Mouse (Mus musculus) small intestine, adult 2 months (tissue): ENCODE data around the gene Nhlrc2. TPM values are rescaled to one million over a fixed set of nuclear protein-coding genes. Genes with fewer than 3 reads are reported as not detected.

ENCODE experiments used
- H3K27ac ChIP-seq: fragments of 200-500 bp; 2 replicates; pipeline ENCODE4 v1.5.1; 2012; ENCODE audit warnings: low read depth, low read length, control low read depth, inconsistent platforms; ENCODE audit not compliant: insufficient read depth
- H3K27me3 ChIP-seq: fragments of 200-500 bp; 2 replicates; pipeline ENCODE4 v1.6.1; 2012; ENCODE audit warnings: mild to moderate bottlenecking, moderate library complexity, low read length, inconsistent platforms; ENCODE audit not compliant: control insufficient read depth, insufficient read depth
- H3K36me3 ChIP-seq: fragments of 200-500 bp; 2 replicates; pipeline ENCODE4 v1.6.1; 2012; ENCODE audit warnings: mild to moderate bottlenecking, low read length, control low read depth, inconsistent platforms; ENCODE audit not compliant: control insufficient read depth, insufficient read depth
- H3K4me1 ChIP-seq: fragments of 200-500 bp; 2 replicates; pipeline ENCODE4 v1.6.1; 2012; ENCODE audit warnings: low read length, inconsistent platforms, mixed read lengths; ENCODE audit not compliant: control insufficient read depth, insufficient read depth, insufficient read length
- H3K4me3 ChIP-seq: fragments of 200-500 bp; 2 replicates; pipeline ENCODE4 v1.5.1; 2012; ENCODE audit warnings: low read depth, mild to moderate bottlenecking, control low read depth, inconsistent platforms, low read length, moderate library complexity
- CTCF ChIP-seq: fragments of 200-500 bp; IDR thresholded peaks from 2 replicates; pipeline ENCODE4 v1.5.1; 2012; ENCODE audit warnings: low read depth, mild to moderate bottlenecking, control low read depth, inconsistent platforms, low read length, moderate library complexity, mixed read lengths; ENCODE audit not compliant: insufficient replicate concordance, insufficient read length; ENCODE audit errors: extremely low read depth
- POLR2A ChIP-seq: fragments of 200-500 bp; IDR thresholded peaks from 2 replicates; pipeline ENCODE4 v1.6.1; 2012; ENCODE audit warnings: low read depth, mild to moderate bottlenecking, control low read depth, inconsistent platforms, low read length, moderate library complexity
- WGBS: fragments of 180-500 bp; shearing (Covaris S2); methylation state at CpG from one replicate; pipeline ENCODE4 v1.1.7; 2018; 5-methylcytosine and 5-hydroxymethylcytosine counted together
- polyA plus RNA-seq: library from polyadenylated mRNA; depleted of rRNA; stranded (reverse); fragments of >200 nt; gene quantifications from 2 replicates; pipeline ENCODE4 v1.2.3, GENCODE M21; 2012

The Nhlrc2 gene
- polyA plus RNA-seq, 1 experiment, result 8.0 TPM

DNA sequence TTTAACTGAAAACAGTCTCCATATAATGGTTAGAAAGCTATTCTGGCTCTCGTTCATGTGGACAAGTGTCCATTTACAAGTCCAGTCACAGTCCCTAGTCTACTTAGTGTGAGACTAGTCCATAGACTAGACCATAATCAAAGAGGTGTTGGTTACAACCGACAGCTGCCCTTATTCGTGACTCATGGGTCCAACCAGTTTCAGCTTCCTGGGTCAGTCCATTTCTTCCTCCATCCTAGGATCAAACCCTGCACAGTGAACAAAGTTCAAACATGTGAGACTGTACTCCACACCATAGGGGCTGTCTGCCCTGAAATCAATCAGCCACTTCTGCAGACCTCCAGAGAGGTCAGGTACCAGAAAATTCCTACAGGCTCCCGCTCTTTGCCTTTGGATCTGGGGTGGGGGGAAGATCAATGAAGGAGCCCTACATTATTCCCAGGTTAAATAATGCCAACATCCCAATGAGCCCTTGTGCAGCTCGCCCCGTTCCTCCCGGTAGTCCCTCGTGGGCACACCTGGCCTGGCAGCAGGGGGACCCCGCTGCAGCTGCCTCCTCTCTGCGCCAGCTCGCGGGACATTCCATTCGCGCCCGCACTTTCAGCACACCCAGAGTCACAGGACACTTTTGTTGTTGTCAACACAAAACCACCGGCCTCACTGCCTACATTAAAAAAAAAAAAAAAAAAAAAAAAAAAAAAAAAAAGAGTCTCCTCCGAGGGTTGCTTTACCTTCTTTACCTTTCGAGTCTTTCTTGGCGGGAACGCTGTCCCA lies 418 bp upstream of the Nhlrc2 start, which contains the start of gene Dclre1a:
Gene Dclre1a (minus strand): TSS at position 767 of the 774 bp plus-strand sequence.
- 3% methylated on average over 20 of the region's 20 CpGs for WGBS
- Histone ChIP-seq H3K4me3 (peak within 1 kb of the TSS; percentile 90), H3K36me3 (peaks cover 20% of the 10 kb centered on the region), H3K4me1 (peaks cover 2% of the 10 kb centered on the region; the same call in 1 of the 2 replicates), H3K27me3 (no peaks in the 10 kb centered on the region), H3K27ac (peak within 1 kb of the TSS; percentile 96)
- TF ChIP-seq CTCF (peak; percentile 11; the same call in 1 of the 2 replicates), POLR2A (no peak)

DNA sequence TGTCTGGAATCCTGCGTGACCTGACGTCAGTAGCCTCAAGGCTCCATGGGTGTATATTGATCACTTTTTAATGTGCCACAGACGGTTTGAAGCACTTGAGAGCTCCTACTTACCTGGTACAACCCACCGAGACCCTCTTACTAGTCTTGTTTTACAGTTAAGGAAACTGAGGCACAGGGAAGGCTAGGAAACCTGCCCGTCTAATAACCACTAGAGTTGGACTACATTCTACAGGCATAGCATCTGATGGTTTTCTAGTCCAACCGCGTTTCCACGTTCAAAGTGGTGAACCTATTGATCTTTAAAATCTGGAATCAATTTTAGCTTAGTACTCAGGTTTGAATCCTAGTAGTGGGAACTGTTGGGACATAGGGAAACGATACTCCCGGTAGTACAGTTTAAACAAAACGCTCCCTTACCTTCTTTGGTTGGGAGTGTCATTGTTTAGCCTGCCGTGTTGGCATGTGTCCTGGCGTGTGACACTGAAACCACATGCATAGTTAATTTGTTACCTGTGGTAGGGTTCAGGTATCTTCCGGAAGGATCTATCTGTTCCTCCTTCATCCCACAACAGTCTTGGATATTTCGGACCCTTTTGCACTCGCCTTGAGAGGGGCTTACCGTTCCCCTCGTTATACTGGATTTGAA lies 1.1 kb downstream of the Nhlrc2 start:
- no peaks in the 10 kb centered on the region for H3K27me3 ChIP-seq
- H3K27ac ChIP-seq, result peak overlapping the region; percentile 96
- WGBS, result 10% methylated on average over 18 of the region's 18 CpGs

DNA sequence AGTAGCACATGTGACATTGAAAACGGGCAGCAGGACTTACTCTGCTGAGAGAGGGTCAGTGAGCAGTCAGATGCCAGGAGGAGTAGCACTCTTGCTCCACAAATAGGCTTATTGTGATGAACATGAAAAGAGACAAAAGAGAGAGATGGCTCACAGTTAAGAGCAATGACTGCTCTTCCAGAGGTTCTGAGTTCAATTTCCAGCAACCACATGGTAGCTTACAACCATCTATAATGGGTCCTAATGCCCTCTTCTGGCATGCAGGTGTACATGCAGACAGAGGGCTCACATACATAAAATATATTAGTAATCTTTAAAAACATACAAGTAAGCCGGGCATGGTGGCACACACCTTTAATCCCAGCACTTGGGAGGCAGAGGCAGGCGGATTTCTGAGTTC lies 5.1 kb downstream of the Nhlrc2 start:
- Histone ChIP-seq H3K4me1 (peaks cover 10% of the 10 kb centered on the region; the same call in 1 of the 2 replicates), H3K27ac (no peak overlapping the region), H3K36me3 (peaks cover 19% of the 10 kb centered on the region), H3K27me3 (no peaks in the 10 kb centered on the region), H3K4me3 (no peak overlapping the region)
- WGBS, result 97% methylated on average over 3 of the region's 3 CpGs
- TF ChIP-seq CTCF (no peak), POLR2A (no peak)

More for the DNA sequence above, 1.1 kb downstream of the Nhlrc2 start:
- H3K4me1 ChIP-seq, result peaks cover 2% of the 10 kb centered on the region; the same call in 1 of the 2 replicates
- peak overlapping the region; percentile 90 for H3K4me3 ChIP-seq
- H3K36me3 ChIP-seq, result peaks cover 23% of the 10 kb centered on the region
- no peak for TF ChIP-seq CTCF

DNA sequence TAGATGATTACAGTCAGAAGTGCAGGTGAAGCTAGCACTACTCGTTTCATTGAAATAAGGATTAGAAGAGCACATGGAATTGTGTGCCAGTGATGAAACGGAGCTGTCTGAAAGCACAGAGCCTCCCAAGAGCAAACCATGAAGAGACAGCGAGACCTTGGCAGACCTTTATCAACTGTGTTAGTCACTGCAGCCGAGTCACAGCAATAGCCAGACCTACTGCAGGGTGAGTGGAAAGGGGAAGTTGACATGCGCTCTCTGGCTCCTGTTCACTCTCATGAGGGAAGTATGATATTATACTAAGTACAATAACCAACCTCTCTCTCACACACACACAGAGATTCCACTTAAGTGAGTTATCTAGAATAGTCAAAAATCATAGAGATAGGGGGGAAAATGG lies 7.9 kb downstream of the Nhlrc2 start:
- H3K4me1 ChIP-seq, result peaks cover 17% of the 10 kb centered on the region
- no peak overlapping the region for H3K27ac ChIP-seq
- TF ChIP-seq POLR2A, result no peak
- TF ChIP-seq CTCF, result no peak
- H3K4me3 ChIP-seq, result no peak overlapping the region
- peaks cover 21% of the 10 kb centered on the region for H3K36me3 ChIP-seq
- no peaks in the 10 kb centered on the region for H3K27me3 ChIP-seq
- 35% methylated on average over 5 of the region's 5 CpGs for WGBS

DNA sequence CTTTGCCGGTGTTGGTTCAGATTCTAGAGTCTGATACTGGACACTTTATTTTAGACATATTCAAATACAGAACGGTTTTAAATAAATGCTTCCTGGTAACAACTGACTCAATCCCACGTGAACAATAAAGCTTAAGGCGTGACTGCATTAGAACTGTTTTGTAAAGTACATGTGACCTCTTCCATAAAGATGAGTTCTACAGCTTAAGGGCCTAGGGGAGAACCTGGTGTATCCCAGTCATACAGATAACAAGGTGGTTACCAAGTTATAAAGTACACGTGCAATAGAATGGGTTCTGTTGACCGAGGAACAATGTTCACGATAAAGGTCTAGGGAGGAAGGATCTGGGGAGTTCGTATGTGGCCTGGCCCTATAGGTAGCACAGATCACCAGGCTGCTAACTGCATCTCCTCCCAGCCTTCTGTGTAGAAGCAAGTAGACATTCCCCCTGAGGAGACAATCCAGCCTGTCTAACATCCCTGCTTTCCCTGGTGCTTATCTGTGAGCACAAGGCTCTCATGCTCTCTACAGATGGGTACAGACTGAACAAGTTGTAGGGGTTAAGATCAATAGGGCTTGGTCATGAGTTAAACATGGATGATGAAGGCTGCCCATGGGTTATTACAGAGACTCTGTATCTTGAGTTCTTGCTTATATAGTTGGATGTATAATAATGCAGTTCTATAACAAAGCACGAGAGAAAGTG lies 14.5 kb downstream of the Nhlrc2 start:
- Histone ChIP-seq H3K4me3 (no peak overlapping the region), H3K27me3 (no peaks in the 10 kb centered on the region), H3K27ac (peak overlapping the region; percentile 93), H3K4me1 (peaks cover 30% of the 10 kb centered on the region), H3K36me3 (0 out of 2 replicates have a peak, but pooled peaks cover 3% of the 10 kb centered on the region)
- 43% methylated on average over 9 of the region's 9 CpGs for WGBS
- TF ChIP-seq POLR2A (no peak), CTCF (no peak)

DNA sequence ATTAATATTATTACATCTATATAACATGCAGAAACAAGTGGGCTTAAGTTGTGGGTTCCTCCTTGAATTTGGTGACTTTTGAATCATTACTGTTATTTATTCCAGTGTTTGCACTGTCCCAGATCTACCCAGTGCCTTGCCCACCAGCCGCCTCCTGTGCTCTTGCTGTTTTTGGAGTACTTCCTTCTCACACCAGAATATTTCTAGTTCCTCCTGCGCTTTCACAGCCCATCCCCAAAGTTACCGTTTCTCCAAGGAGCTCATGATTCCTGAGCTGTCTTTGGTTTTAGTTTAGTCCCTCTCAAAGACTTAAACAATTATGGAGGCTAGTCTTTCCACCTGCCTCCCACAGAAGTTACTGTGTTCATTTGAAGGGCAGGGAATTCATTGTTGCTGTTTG lies 15.4 kb downstream of the Nhlrc2 start:
- 83% methylated on average over 3 of the region's 3 CpGs for WGBS
- Histone ChIP-seq H3K27me3 (no peaks in the 10 kb centered on the region), H3K36me3 (0 out of 2 replicates have a peak, but pooled peaks cover 3% of the 10 kb centered on the region), H3K27ac (no peak overlapping the region), H3K4me3 (no peak overlapping the region), H3K4me1 (peaks cover 26% of the 10 kb centered on the region)
- no peak for TF ChIP-seq CTCF
- TF ChIP-seq POLR2A, result no peak

DNA sequence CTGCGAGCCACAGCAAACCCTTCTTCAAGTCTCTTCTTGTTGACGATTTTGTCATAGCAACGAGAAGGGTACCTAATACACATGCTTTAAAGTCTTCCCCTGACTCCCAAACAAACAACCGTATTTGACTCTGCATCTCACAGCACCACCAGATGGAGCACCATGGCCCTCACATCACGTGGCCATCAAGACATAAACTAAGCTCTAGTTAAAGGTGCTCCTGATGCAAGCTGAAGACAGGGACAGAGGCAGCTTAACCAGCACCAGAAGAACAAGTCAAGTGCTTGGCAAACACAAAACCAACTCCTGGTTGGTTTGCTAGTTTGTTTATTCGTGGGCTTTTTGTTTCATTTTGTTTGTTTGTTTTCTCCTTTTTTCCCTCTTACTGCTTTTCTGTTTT lies 17.3 kb downstream of the Nhlrc2 start:
- peaks cover 18% of the 10 kb centered on the region for H3K4me1 ChIP-seq
- TF ChIP-seq POLR2A (no peak), CTCF (peak; percentile 46; the same call in 1 of the 2 replicates)
- no peaks in the 10 kb centered on the region for H3K27me3 ChIP-seq
- no peak overlapping the region for H3K27ac ChIP-seq
- H3K36me3 ChIP-seq, result peaks cover 4% of the 10 kb centered on the region; the same call in 1 of the 2 replicates
- no peak overlapping the region for H3K4me3 ChIP-seq
- WGBS, result 51% methylated on average over 6 of the region's 6 CpGs
